Mouse (Mus musculus) kidney, postnatal 36 days (tissue): ENCODE results near the gene Ttc21a.
"Not testable (repeated sequence)": the region's sequence is repeated elsewhere in the genome, so short reads cannot be mapped to it uniquely, and the experiment has no call there.

Experiments
- DNase-seq, 2 experiments: peaks; one replicate each; pipeline ENCODE4 v3.0.0; 2021 to 2022; ENCODE audit warnings: mixed read lengths in 2 of 2

Ttc21a gene

DNA sequence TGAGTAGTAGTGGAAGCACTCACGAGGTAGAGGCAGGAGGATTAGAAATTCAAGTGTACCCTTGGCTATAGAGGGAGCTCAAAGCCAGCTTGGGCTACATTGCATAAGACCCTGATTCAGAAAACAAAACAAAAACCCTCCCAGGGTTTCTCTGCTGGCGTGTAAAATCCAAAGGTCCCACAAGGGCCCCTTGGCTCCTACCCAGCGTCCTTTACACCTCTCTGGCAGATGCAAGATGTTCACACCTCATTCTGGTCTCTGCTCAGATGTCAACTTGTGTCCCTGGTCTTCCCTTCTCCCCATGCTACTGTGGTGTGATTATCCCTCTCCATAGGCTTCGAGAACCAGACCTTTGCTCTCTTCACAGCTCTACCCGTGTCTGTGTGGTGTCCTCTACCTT lies 63.4 kb downstream of the Ttc21a start:
- DNase-seq, result peak; percentile 73 to 76

DNA sequence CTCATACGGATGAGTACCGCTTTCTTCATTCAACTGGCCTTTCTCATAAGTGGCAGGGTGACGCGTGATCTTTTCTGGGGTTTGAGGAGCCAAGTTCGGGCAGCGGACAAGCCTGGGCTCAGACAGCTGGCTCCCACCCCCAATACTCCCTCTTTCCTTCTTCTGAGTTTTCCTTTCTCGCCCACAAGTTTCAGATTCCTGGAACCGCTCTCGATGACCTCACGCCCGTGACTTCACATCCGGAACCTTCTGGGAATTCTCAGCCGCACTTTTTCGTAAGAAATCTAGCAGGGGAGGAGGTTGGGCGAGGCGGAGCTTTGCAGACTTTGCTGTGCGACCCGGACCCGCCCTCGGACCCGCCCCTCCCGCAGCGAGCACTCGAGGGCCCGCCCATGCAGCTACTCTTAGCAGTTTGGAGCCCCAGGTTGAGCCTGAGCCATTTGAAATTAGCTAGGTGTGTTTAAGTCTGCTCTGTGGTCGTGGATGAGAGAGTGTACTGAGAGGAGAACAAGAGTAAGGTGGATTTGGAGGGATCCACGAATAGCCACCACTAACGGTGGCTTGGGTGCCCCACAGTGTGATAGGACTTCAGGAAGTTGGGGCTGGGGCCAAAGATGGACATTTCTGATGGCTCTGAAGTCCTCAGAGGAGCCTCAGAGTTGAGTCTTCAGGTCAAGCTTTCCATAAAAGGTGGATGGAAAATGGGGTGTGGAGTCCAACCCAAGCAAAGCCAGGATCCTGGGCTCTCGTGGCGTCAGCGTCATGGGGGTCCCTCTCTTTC lies 64.7 kb downstream of the Ttc21a start:
- peak; percentile 96 to 97 for DNase-seq

DNA sequence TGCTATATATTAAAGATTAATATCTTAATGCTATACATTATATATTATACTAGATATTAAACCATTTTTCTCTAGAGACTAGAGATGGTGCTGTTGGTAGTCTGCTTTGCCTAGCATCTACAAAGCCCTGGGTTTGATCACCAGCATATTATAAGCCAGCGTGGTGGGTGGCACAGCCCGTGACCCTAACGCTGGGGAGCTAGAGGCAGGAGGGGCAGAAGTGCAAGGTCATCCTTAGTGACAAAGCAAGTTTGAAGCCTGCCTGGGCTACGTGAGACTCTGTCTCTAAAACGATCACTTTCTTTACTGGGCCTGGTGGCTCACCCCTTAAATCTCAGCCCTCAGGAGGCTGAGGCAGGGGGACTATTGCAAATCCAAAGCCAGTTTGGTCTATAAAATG lies 65.5 kb downstream of the Ttc21a start:
- DNase-seq, result no peak

DNA sequence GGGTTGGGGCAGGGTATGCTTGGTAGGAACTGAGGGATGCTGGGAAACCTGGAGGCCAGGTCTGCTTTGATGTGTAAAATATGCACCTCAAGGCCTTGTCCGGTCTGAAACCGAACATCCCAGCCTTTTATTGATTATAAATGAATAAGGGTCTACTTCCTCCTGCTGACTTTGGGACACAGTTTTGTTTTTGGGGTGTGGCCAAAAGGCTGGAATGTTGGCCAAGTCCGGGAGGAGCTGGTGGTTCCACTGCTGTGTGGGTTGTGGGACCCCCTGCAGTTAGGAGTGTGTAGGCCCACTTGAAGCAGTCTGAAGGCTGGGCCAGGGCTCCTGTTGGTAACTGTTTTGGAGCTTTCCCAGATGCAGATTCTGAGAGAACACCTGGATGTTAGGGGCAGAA lies 68.5 kb downstream of the Ttc21a start:
- DNase-seq, result no peak

DNA sequence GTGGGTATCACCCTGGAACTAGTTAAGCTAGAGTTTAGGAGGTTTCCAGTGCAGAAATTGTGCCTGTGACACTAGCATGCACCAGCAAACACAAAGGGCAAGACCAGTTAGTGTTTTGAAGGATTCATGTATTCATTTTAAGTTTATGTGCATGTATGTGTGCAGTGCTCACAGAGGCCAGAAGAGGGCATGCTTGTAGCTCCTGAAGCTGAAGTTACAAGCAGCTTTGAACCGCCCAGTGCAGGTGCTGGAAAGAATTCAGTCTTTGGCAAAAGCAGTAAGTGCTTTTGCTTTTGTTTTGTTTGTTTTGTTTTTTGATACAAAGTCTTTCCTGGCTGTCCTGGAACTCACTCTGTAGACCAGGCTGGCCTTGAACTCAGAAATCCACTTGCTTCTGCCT lies 70.4 kb downstream of the Ttc21a start:
- no peak for DNase-seq

DNA sequence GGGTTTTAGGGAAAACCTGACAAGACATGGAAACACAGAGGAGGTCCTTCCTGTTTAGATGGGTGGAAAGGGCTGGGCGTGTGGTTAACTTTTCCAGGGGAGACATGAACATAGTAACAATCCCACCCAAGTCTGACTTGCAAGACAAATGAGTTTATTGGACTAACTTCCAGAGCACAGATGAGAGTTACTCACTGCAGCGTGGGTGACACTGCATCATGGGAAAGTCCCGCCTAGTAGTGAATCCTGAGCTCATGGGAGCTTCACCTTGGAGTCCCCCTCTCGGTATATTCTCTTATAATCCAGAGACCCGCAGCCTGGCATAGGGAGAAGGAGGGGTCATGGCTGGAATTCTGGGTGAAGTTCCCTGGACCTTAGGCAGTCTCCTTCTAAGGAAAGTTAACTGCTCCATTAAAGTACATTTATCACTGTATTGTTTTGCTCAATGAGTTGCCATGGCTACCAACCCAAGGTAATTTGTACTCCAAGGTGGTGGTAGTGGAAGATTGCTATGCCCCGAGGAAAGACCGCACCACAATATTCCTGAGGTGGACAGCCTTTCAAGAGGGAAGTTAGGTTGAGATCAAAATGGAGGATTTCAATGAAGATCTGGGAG lies 71.9 kb downstream of the Ttc21a start:
- no peak for DNase-seq

DNA sequence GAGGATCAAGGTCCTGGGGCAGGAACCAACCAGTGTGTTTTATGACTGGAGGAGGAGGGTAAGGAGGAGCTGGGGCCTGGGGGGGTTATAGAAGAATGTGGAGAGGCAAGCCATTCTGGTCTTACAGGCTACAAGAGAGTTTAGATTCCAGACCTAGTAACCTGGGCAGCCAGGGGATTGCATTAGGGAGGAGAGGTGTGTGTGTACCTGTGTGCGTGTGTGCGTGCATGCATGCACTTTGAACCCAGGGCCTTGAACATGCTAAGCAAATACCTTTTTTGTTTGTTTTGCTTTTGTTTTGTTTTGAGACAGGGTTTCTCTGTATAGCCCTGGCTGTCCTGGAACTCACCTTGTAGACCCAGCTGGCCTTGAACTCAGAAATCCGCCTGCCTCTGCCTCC lies 72.5 kb downstream of the Ttc21a start:
- DNase-seq, result no peak

DNA sequence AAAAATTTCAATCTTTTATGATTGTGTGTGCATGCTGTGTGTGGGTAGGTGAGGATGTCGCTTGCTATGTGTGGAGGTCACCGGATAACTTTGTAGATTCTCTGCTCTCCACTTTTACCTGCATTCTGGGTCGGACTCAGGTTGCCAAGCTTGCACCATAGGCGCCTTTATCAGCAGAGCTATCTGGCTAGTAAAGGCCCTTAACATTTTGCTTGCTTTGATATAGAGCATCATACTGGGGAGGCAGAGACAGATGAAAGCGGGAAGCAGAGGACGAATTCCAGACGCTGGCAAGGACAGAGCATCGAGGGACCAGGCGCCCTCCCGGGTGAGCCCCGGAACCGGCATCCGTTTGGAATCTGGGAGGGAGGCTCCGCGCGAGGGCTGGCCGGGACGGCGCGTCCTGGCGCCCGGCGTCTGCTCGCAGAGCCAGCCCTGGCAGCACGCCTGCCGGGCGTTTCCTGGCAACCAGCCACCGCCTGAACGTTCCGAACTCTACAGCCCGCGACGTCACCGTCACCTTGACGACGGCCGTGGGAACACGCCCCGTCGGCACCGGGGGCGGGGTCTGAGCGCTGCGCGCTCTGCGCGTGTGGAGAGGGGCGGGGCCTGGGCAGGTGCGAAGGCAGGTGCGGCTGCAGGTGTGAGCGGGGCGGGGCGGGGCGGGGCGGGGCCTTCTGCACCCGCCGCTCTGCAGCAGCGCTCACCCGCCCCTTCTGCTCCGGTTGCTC lies 73.5 kb downstream of the Ttc21a start:
- DNase-seq, result peak; percentile 99 to 100

DNA sequence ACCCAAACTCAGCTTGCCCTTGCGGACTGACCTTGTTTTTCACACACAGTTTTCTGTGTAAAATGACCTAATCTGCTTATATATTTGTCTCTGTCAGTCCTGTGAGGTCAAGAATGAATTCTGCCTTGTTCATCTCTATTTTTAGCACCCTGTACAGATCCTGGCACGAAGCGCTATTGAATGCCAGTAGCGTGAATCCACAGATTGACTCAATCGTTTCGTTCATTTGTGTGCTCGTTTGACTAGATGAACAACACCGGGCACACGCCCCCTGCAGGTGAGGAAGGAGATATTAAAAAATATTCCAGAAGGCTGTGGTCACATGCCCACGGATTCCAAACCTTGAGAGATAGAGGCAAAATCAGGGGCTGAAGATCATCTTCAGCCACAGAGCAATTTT lies 74.1 kb downstream of the Ttc21a start:
- peak; percentile 81 to 86 for DNase-seq

DNA sequence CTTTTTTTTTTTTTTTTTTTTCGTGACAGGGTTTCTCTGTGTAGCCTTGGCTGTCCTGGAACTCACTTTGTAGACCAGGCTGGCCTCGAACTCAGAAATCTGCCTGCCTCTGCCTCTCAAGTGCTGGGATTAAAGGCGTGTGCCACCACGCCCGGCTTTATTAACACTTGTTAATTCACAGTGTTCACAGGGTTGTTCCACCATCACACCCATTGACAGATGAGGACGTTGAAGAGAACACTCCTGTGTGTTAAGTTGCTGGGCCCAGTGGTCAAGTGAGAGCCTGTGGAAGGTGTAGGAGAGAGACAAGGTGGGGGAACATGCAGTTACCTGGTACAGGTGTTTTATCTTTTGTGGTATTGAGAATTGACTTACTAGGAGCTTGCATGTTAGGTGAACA lies 74.8 kb downstream of the Ttc21a start:
- not testable (repeated sequence) for DNase-seq

DNA sequence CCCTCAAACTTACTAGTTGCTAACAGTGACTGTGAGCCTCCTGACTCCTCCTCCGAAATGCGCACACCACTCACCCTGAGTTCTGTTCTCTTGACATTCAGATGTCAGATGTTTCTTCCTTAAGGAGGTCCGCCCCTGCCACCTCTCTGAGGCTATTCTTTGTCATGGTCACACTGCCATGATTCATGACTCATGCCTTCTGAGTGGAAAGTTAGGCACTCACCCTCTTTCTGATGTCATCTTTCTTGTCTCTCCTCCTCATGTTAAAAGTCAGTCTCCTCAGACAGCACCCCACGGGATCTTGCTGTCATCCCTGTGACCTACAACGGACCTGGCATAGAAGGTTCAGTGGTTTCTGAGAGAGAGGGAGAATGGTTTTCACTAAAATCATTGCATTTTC lies 75.4 kb downstream of the Ttc21a start:
- no peak for DNase-seq

DNA sequence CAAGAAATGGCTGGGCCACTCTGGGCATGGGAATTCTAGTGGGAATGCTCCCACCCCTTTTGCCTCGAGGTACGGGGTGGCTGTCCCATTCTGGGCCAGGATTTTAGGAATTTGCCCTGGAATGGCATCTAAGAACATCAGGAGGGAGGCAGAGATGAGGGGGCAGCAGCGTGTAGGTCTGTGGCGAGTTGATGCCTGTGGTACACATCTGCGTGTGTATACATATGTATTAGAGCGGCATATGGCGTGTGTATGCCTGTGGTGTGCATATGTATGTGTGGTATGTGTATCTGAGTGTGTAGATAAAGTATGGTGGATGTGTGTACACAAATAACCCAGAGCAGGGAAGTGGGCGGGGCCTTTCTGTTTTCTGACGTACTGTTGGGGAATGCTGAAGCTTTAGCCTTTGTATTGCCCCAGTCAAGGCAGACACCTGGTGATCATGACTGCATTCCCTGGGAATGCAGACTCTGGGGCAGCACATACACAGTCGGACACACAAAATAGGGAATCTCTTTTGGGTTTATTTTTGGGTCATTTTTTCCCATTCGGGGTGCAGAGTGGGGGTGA lies 75.9 kb downstream of the Ttc21a start:
- no peak for DNase-seq

DNA sequence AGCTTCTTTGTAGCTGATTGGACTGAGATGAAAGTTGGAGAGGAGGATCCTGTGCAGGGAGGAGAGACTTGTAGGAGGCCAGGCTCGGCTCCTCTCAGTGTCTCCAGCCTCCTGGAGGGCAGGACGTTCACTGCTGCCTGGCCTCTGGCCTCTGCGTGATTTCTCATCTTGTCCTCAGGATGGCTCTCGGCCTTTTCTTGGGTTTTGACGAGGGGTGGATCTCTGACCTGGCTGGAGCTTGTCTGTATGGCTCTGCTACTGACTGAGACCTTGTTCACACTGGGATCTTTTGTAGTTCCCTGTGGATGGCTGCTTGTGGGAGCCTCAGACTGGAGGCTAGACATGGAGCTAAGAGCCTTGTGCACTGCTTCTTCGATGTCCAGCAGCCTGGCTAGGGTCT lies 77.4 kb downstream of the Ttc21a start:
- no peak for DNase-seq

DNA sequence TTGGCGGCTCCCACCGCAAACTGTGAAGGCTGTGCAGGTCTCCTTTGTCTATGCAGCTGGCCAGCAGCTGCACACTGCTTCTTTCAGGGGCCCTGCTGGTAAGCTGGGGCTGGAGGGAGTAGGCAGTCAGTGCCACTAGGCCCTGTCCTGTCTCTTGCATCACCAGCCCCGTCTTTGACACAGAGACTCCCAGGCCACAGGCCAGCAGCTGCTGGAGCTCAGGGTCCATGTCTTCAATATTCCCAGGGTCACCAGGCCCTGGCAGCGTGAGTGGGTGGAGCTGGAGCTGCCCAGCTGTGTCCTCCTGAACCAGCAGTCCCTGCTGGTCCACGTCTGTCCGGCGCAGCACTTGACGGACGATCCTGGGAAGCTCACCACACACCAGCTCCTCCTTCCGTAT lies 79.5 kb downstream of the Ttc21a start:
- DNase-seq, result peak; percentile 46 to 52
